Mouse (Mus musculus): Measurements from ENCODE around the gene Tmem132a.

Gene Tmem132a

GRCm38 (mm10) chr19:10856520-10856919 lies 13.2 kb downstream of the Tmem132a start:
- TF ChIP-seq GATA4 (IDR thresholded peaks at IDR 0.05; ENCODE audit: insufficient replicate concordance, low read length): no peak

DNA sequence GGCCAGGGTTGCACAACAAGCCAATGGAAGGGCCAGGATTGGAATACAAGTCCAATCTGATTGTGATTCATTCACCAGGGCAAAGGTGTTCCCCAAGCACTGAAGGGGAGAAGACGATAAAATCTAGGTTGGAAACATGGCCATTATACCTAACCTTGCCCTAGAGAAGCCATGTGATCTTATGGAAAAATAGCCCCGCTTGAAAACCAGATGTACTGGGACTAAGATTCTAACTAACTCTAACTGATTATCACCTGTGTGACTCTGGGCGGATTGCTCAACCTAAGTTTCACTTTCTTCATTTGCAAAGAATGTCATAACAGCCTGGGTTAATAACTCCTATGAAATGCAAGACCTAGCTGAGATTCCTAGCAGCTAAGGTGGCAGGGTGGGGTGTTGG lies 14.3 kb downstream of the Tmem132a start:
- no peak for TF ChIP-seq GATA4 (IDR thresholded peaks at IDR 0.05; ENCODE audit: insufficient replicate concordance, low read length)

DNA sequence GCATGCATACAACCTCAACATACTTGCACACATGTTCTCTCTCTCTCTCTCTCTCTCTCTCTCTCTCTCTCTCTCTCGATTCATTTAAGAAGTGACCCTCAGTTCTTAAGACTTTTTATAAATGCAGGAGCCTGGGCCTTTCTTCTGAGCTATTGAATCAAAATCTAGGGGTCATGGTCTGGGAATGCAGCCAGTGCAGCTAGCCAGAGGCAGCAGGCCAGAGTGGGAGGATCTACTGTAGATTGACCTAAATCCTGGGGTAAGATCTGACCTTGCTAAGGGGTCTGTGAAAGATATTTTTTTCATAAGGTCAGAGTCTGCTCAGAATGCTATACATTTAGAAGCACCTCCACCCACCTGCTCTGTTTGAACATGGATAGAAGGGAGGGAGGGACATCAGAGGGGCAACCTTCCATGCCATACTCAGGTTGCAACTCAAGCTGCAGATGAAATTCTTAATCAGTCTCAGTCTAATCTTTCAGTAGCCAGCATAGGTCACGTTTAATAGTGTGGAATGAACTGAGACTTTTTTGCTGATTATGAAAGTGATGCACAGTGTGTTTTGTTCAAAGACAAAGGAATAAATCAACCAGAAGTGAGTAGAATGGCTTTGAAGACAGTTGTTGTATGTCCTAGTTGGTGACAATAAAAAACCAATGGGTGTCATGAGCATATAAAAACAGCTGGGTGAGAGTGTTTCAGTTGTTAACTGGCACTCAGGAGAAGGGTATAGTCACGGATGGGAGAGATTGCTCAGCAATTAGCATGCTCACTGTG lies 22.2 kb downstream of the Tmem132a start:
- no peak for TF ChIP-seq GATA4 (IDR thresholded peaks at IDR 0.05; ENCODE audit: insufficient replicate concordance, low read length)

GRCm38 (mm10) chr19:10846150-10846549 lies 23.6 kb downstream of the Tmem132a start:
- no peak for TF ChIP-seq GATA4 (IDR thresholded peaks at IDR 0.05; ENCODE audit: insufficient replicate concordance, low read length)

- TF ChIP-seq GATA4 (IDR thresholded peaks at IDR 0.05; ENCODE audit: insufficient replicate concordance, low read length): no peak
These were observed 24.3 kb downstream of the Tmem132a start for GRCm38 (mm10) chr19:10845454-10845853.

GRCm38 (mm10) chr19:10844206-10844605 lies 25.5 kb downstream of the Tmem132a start:
- no peak for TF ChIP-seq GATA4 (IDR thresholded peaks at IDR 0.05; ENCODE audit: insufficient replicate concordance, low read length)

DNA sequence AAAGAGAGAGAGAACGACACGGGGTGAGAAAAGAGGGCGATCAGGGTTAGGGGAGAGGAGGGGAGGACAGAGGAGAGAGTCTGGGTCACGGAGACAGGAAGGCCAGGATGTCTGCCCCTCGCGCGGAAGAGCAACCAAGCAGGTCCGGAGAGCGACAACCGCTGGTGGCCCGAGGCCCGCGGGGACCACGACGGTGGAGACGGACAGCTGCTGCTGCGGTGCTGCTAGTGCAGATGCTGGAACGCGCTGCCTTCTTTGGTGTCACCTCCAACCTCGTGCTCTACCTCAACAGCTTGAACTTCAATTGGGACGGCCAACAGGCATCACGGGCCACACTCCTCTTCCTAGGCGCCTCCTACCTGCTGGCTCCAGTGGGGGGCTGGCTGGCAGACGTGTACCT lies 26.8 kb downstream of the Tmem132a start:
- no peak for TF ChIP-seq GATA4 (IDR thresholded peaks at IDR 0.05; ENCODE audit: insufficient replicate concordance, low read length)

DNA sequence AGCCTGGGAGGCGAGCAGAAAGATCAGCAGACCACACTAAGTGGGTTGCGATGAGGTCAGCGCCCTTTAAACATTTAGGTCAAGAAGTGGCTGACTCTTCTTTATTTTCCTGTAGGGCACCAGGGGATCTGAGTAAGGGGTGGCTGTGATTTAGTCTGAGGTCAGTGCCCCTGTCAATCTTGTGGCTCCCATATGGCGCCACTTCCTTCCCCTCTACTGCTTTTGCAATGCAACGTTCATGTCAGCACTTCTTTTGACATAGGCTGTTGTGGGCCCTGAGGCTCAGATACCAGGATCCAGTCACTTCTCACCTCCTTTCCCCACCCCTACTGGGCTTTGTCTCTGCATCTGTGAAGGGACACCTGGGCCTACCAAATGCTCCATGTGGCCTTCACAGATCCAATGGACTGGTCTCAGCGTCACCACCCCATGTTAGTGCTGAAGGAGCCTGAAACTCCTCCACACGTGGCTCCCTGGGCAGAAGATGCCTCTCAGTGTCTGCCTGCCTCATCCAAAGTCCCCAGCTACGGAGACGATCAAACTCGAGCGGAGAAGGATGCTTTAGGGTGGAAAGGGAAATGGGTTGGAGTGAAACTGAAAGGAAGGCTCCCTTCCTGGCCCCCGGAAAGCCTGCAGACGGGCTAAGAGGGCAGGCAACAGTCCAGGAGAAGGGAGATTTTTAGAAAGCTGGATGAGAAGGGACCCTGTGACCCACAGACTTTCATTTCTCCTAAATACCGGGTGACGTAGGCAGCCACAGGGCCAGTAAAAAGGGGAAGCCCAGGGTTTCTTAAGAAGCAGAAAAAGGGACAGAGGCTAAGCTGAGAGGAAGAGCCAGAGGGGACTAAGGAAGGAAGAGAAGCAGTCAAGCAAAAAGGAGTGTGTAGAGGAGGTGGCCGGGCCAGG lies 27.8 kb downstream of the Tmem132a start:
- TF ChIP-seq GATA4 (IDR thresholded peaks at IDR 0.05; ENCODE audit: insufficient replicate concordance, low read length): no peak

DNA sequence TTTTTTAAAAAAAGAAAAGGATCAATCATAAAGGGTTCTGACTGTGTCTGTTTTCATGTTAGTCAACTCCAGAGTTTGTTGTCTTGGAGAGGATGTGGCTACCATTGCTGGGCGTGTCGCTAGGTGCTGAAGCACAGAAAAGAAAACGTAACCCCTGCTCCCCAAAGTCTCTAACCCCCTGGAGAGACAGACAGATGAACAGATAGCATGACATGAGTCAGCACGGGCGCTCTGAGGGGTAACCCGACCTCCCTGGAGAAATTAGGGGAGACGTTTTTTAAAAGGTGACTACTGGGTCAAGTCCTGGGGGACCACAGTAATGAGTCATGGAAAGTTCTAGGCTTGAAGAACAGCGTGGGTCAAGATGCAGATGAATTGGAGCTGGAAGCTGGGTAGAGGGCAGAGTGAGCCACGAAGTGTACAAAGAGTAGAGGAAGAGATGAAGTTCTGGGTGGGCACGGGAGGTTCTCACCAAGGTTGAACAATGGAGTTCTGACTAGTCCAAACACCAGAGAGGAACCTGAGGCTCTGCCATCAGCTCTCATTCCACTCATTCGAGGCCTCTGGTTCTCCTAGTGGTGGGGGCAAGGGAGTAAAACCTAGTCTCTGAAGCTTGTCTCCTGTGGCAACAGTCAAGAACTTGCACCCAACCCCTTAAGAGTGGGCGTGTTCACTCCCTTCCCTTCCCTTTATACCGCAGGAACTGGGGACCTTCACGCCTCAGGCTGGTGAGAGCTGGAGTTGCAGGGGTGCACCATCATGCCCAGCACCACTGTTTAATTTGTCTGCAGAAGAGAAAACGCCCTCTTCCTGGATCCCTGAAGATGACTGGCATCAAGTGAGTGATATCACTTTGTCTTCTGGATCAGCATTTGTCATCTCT lies 30.5 kb downstream of the Tmem132a start, which contains the start of gene Slc15a3:
Gene Slc15a3, plus strand, starts transcription at position 718 of the 883 bp plus-strand sequence.
- TF ChIP-seq GATA4 (IDR thresholded peaks at IDR 0.05; ENCODE audit: insufficient replicate concordance, low read length): no peak

DNA sequence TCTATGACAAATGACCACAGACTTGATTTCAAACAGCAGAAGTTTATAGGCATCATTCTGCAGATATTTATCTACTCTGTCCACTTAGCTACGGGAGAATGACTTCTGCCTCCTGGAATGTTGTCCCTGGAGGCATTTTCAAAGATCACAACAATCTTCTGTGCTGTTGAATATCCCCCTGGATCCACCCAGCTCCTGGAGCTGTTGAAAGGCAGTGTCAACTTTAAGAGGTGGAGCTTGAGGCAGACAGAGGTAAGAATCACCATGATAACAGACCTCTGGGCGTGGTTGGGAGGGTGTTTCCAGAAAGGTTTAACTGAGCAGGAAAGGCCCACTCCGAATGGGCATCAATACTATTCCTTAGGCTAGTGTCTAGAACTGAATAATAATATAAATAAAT lies 34.1 kb downstream of the Tmem132a start:
- TF ChIP-seq GATA4 (IDR thresholded peaks at IDR 0.05; ENCODE audit: insufficient replicate concordance, low read length): no peak

DNA sequence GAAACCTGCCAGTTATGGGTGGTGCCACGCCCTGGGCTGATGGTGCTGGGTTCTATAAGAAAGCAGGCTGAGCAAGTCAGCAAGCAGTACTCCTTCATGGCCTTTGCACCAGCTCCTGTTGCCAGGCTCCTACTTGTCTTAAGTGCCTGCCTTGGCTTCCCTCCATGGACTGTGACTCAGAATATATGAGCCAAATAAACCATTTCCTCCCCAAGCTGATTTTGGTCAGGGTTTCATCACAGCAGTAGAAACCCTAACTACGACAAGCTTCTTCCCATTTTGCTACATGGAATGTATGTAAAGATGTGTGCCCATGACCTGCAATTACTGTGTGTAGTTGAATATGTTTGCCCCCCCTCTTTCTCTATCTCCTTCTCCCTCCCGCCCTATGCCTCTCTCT lies 36.1 kb downstream of the Tmem132a start:
- no peak for TF ChIP-seq GATA4 (IDR thresholded peaks at IDR 0.05; ENCODE audit: insufficient replicate concordance, low read length)

GRCm38 (mm10) chr19:10832030-10832429 lies 37.7 kb downstream of the Tmem132a start:
- TF ChIP-seq GATA4 (IDR thresholded peaks at IDR 0.05; ENCODE audit: insufficient replicate concordance, low read length): no peak

DNA sequence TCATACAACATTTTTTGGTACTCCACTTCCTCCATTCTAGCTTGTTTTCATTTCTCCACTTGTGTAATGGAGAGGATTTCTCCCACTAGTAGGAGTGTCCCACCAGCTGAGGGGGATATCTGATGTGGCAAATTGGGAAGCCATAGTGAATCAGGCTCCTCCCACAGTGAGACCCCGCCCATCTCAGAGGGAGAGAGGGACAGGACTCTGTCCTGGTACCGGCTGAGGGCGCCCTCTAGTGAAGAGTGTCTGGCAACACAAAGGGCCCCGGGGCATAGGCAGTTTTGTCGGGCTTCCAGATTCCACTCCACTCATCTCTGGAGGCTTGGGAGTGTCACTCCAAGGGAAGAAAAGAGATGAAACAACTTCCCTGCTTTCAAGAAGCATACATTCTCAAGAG lies 38.3 kb downstream of the Tmem132a start:
- TF ChIP-seq GATA4 (IDR thresholded peaks at IDR 0.05; ENCODE audit: insufficient replicate concordance, low read length): no peak

DNA sequence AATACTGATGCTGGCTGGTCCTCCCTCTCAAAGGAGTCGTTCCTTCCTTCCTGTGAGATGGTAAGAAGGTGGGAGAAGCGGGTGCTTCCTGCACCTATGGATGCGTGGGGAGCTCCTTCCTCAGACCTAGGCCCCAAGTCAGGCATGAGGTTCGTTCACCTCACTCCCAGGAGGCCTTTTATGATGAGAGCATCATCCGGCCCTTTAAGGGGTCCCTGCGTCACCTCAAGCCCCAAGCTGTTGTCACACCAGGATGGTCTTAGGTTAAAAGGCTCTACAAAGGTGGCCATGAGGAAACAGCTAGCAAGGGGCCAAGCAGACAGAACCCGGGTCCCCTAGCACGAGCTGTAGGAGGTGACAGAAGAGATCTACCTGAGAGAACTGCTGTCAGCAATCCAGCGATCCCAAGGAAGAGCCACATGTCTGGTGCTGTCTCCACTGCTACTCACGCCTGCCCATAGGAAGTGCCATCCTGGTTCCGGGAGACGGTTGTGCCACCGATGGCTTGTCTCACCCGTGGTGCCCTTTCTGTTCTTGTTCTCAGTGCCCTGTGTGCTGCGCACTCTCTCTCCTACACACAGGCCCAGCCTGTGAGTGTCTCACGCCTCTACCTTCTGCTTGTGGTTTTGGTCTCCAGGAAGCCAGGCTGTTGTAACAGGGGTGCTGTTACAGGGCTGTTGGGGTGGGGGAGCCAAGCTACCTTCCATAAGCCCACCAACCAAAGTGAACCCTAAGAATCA lies 40.1 kb downstream of the Tmem132a start, which contains the start of gene Cd6:
Gene Cd6, minus strand, starts transcription at position 623 of the 740 bp plus-strand sequence.
- no peak for TF ChIP-seq GATA4 (IDR thresholded peaks at IDR 0.05; ENCODE audit: insufficient replicate concordance, low read length)
